Mouse (Mus musculus): Measurements from ENCODE around the gene Ubxn6.

The Ubxn6 gene

GRCm38 (mm10) chr17:56024931-56025330 lies 49.9 kb downstream of the Ubxn6 start:
- no peak for DNase-seq (ENCODE audit: low spot score)

GRCm38 (mm10) chr17:56024476-56024875 lies 50.4 kb downstream of the Ubxn6 start:
- DNase-seq (ENCODE audit: low spot score) = no peak

- no peak for DNase-seq (ENCODE audit: low spot score)
Observed at GRCm38 (mm10) chr17:56023386-56023785, 51.4 kb downstream of the Ubxn6 start.

- DNase-seq (ENCODE audit: low spot score) = no peak
Observed at GRCm38 (mm10) chr17:56022989-56023290, 51.9 kb downstream of the Ubxn6 start.

GRCm38 (mm10) chr17:56022131-56022988 lies 52.5 kb downstream of the Ubxn6 start:
- DNase-seq (ENCODE audit: low spot score) = no peak

- no peak for DNase-seq (ENCODE audit: low spot score)
Observed at GRCm38 (mm10) chr17:56021161-56021910, 53.5 kb downstream of the Ubxn6 start.

GRCm38 (mm10) chr17:56020400-56021084 lies 54.3 kb downstream of the Ubxn6 start:
- no peak for DNase-seq (ENCODE audit: low spot score)

- DNase-seq (ENCODE audit: low spot score) = no peak
Observed at GRCm38 (mm10) chr17:56018347-56019131, 56.3 kb downstream of the Ubxn6 start.

- no peak for DNase-seq (ENCODE audit: low spot score)
Observed at GRCm38 (mm10) chr17:56017848-56018247, 57.0 kb downstream of the Ubxn6 start.

Measured in left cerebral cortex, adult 11 months (tissue).